Mouse (Mus musculus) thymus, postnatal 0 days (tissue): ENCODE measurements around the gene Mboat7. TPM values are rescaled to one million over a fixed set of nuclear protein-coding genes. Genes with fewer than 3 reads are reported as not detected.
A peak's percentile ranks its signal among the peaks of the same experiment; 100 is the strongest.
"Not testable (repeated sequence)": the region's sequence is repeated elsewhere in the genome, so short reads cannot be mapped to it uniquely, and the experiment has no call there.

Source experiments
- DNase-seq: peaks from one replicate; pipeline ENCODE4 v3.0.0-alpha.2; 2015; ENCODE audit warnings: low spot score
- polyA plus RNA-seq: library from polyadenylated mRNA; unstranded; fragments of >200 nt; fragmentation: Nextera tagmentation; extraction: Ambion mirVana; gene quantifications from 2 replicates; pipeline ENCODE4 v1.2.1, GENCODE M21; 2015

Mboat7 gene
- 36.0 and 40.1 TPM in 2 replicates for polyA plus RNA-seq

GRCm38 (mm10) chr7:3692987-3693808 lies at the start of gene Mboat7:
Gene Mboat7, minus strand, starts transcription at chr7:3693523.
- DNase-seq, result peak; percentile 99

- not testable (repeated sequence) for DNase-seq
Observed at GRCm38 (mm10) chr7:3732675-3733074, 39.4 kb upstream of the Mboat7 start.

GRCm38 (mm10) chr7:3725459-3725858 lies 32.1 kb upstream of the Mboat7 start:
- not testable (repeated sequence) for DNase-seq

- not testable (repeated sequence) for DNase-seq
Observed at GRCm38 (mm10) chr7:3720268-3720667, 26.9 kb upstream of the Mboat7 start, which contains the start of gene Pirb. Gene Pirb, minus strand, starts transcription at chr7:3720391.

DNA sequence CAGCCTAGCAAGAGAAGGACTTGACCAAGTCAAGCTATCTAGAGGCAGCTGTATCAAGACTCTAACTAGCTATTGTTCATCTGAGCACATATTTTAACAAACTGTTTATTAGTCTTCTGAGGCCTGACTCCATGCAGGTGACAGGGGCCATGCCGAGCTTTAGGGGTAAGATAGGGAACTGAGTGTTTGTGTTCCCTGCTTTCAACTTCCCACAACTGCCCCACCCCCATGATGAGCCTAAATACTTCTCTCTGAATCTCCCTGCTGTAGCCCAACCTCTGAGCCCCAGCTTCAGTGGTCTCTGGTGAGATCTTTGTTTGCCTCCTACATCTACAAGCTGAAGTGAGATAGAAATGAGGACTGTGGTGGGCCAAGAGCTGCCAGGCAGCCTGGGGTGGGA lies 21.9 kb upstream of the Mboat7 start:
- DNase-seq, result no peak

DNA sequence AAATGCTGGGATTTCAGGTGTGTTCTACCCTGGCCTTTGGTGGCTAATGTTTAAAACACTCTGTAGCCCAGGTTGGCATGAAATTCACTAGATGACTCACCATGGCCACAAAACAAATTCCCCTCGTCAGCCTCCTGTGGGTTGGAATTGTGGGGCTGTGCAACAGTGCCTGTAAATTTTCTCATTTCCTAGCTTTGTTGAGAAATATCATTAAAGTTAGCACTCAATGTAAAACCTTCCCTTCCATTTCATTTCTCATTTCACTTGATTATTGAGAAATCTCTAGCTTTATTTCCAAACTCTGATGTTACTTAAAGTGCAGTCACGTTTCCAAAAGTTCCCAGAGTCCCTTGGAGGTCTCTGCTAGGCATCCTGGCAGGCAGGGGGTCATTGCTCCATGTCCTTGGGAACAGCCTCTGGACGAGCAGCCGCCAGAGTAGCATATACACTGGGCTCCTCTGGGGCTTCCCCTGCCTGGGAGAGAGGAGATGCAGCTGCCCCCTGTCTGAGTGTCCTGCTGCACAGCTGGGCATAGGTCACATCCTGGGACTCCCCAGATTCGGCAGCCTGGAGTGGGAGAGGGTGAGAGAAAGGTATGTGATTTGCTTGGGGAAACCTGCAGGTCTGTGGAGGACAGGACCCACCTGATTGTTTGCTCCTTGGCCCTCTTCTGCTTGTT lies 19.1 kb upstream of the Mboat7 start:
- no peak for DNase-seq

GRCm38 (mm10) chr7:3709000-3709399 lies 15.7 kb upstream of the Mboat7 start:
- no peak for DNase-seq

DNA sequence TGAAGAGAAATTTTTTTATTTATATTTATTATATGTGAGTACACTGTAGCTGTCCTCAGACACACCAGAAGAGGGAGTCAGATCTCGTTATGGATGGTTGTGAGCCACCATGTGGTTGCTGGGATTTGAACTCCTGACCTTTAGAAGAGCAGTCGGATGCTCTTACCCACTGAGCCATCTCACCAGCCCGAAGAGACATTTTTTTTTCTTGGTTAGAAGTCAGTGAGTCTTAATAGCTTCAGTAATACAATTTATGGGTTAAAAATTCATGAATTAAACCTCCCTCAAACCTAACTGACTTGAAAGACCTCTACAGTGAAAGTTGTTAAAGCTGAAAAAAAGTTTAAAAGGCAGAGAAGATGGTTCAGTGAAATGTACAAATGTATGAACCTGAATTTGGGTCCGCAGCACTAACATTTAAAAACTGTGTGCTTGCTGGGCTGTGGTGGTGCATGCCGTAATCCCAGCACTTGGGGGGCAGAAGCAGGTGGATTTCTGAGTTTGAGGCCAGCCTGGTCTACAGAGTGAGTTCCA lies 15.2 kb upstream of the Mboat7 start:
- not testable (repeated sequence) for DNase-seq

- no peak for DNase-seq
Observed at GRCm38 (mm10) chr7:3707568-3708413, 14.5 kb upstream of the Mboat7 start.

GRCm38 (mm10) chr7:3707027-3707426 lies 13.7 kb upstream of the Mboat7 start:
- DNase-seq, result no peak

DNA sequence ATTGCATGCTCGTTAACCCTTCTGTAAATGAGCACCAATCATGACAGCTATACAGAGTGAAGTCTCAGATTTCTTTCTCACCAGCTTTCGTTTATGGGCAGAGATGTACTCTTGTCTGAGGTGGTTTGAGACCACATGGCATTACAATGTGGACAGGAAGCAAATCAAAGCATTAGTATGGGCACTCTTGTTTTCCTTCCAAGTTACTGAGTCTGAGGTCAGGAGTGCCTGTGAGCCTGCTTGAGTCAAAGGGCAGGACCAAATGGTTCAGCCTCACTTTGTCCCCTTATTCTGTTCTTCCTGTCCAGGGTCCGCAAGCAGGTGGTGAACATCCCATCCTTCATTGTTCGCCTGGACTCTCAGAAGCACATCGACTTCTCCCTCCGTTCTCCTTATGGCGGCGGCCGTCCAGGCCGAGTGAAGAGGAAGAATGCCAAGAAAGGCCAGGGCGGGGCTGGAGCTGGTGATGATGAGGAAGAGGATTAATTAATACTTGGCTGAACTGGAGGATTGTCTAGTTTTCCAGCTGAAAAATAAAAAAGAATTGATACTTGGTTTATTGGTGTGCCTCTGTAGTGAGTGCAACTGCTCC lies 13.1 kb upstream of the Mboat7 start:
- DNase-seq, result no peak

GRCm38 (mm10) chr7:3705911-3706310 lies 12.6 kb upstream of the Mboat7 start:
- DNase-seq, result no peak

- DNase-seq, result peak; percentile 9
Observed at GRCm38 (mm10) chr7:3705461-3705860, 12.1 kb upstream of the Mboat7 start.

GRCm38 (mm10) chr7:3704475-3704874 lies 11.2 kb upstream of the Mboat7 start:
- DNase-seq, result no peak

DNA sequence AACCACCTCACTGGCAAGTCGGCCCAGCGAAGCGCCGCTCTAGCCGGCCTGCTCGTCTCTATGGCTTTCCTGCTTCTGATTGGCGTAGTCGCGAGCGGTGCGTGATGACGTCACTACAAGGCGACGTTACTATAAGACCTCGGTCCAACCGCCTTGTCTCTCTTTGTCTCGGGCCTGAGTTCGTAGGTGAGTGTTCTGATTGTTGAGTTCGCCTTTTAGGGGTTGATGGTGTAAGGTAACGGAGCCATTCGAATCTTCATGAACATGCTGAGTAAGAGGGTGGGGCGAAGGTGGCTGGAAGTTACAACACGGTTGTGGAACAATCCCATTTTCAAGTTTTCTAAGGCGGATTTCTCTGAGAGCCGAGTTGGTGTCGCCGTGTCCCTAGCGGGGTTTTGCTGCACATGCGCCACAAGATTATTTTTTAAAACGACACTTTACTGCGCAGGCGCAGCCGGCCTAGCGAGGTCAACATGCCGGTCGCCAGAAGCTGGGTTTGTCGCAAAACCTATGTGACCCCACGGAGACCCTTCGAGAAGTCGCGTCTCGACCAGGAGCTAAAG lies 10.6 kb upstream of the Mboat7 start, which contains the start of gene Rps9:
Gene Rps9 (plus strand): TSS at position 115 of the 563 bp plus-strand sequence.
- DNase-seq, result peak; percentile 97

DNA sequence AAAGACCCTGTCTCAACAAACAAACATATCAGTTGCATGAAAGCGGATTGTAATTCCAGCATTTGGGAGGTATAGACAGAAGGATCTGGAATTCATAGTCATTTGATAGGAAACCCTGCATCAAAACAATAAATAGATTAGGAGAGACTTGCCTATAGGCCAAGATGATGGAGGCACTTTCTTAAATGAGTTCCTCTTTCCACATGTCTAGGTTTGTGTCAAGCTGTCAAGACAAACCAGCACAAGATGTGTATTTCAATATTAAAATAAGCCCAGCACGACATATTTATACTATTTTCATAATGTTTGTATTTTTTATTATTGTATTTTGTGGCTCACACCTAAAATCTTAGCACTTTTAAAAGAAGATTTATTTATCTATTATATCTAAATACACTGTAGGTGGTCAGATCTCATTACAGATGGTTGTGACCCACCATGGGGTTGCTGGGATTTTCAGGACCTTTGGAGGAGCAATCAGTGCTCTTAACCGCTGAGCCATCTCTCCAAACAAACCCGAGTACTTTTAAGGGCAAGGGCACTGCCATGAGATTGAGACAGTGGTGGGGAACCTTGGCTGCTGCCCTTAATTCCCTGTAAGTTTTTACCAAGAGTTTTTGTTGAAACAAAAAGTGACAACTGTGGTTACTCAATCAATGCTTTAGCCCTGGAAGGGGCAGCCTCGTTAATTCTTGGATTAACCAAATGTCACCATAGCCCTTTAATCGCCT lies 10.0 kb upstream of the Mboat7 start:
- DNase-seq, result no peak

DNA sequence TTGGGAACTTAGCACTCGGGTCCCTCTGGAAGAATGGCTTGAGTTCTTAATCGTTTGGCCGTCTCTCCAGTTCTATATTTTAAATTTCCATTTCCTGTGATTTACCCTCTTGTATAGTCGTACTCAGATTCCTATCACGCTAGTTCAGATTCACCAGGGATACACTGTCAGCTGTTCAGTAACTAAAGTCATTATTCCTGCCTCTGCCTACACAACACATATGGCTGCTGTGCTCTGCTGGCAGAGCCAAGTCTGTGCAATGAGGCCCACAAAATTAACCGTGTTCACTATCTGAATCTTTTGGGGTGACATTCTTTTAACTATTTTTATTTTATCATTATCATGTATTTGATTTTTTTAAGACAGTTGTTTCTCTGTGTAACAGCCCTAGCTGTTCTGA lies 5.1 kb upstream of the Mboat7 start:
- DNase-seq, result no peak

DNA sequence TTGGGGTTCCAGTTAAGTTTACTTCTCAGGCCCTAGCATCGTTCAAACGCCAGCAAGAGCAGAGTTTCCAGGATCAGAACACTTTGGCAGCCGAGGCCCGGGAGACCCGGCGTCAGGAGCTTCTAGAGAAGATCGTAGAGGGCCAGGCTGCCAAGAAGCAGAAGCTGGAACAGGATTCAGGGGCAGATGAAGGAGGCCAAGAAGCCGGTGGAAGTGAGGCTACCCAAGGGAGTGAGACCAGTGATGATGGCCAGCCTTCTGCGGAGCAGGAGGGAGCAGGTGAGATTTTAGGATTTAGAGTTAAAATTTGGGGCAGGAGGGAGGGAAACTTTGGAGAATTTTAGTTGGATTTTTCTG lies 1.6 kb upstream of the Mboat7 start:
- not testable (repeated sequence) for DNase-seq

GRCm38 (mm10) chr7:3694076-3694948 lies 989 bp upstream of the Mboat7 start:
- peak; percentile 72 for DNase-seq
